Mouse (Mus musculus) lung, adult 2 months (tissue): ENCODE results near the gene Gm8909.

ENCODE experiments used
- CTCF ChIP-seq: fragments of 200-500 bp; IDR thresholded peaks from 2 replicates; pipeline ENCODE4 v1.5.1; 2011; ENCODE audit warnings: mild to moderate bottlenecking, low read length, control low read depth; ENCODE audit not compliant: insufficient read depth
- POLR2A ChIP-seq: fragments of 200-500 bp; IDR thresholded peaks from 2 replicates; pipeline ENCODE4 v1.6.1; 2011; ENCODE audit warnings: low read depth, mild to moderate bottlenecking, control low read depth, low read length, borderline replicate concordance; ENCODE audit errors: extremely low read depth

- no peak for TF ChIP-seq CTCF
- TF ChIP-seq POLR2A: no peak
Measured at GRCm38 (mm10) chr17:36145111-36145860, 23.1 kb downstream of the Gm8909 start.
